Mouse (Mus musculus) adrenal gland (tissue): ENCODE data around the gene Epha6.

Source experiments
- intact Hi-C: fragments of 180-260 bp; cut with DNase I; formaldehyde crosslinking; loops from one replicate; pipeline ENCODE4 v1.15.1; 2025
- microRNA-seq, 2 experiments: library from miRNA; unstranded; fragments of <30 nt; microRNA quantifications; one replicate each; pipeline ENCODE4; 2019

Epha6 gene

GRCm38 (mm10) chr16:59685135-59685534 is 920.2 kb downstream of the Epha6 start:
- intact Hi-C loops, result loop anchor here (10.0 kb wide), 1 partner anchor 750 kb away; no protein-coding TSS in a partner anchor

- intact Hi-C loops, result loop anchor here (10.0 kb wide), 1 partner anchor 751 kb away; no protein-coding TSS in a partner anchor
Measured at GRCm38 (mm10) chr16:59683434-59683833, 921.9 kb downstream of the Epha6 start.

GRCm38 (mm10) chr16:59682216-59682891 is 923.0 kb downstream of the Epha6 start:
- intact Hi-C loops, result loop anchor here (10.0 kb wide), 1 partner anchor 752 kb away; no protein-coding TSS in a partner anchor

GRCm38 (mm10) chr16:59666938-59667337 is 938.4 kb downstream of the Epha6 start:
- intact Hi-C loops, result no loop called here

- intact Hi-C loops, result no loop called here
Measured at GRCm38 (mm10) chr16:59643766-59644165, 961.6 kb downstream of the Epha6 start.

- intact Hi-C loops, result no loop called here
Measured at GRCm38 (mm10) chr16:59639985-59640384, 965.3 kb downstream of the Epha6 start.

GRCm38 (mm10) chr16:59639102-59639691 is 966.1 kb downstream of the Epha6 start, which contains the start of gene Arl6:
Gene Arl6 (minus strand): TSS chr16:59639391.
- intact Hi-C loops, result no loop called here

GRCm38 (mm10) chr16:59634598-59634997 is 970.7 kb downstream of the Epha6 start:
- intact Hi-C loops, result no loop called here

GRCm38 (mm10) chr16:59621554-59621953 is 983.8 kb downstream of the Epha6 start:
- intact Hi-C loops, result no loop called here

- intact Hi-C loops, result loop anchor here (2.0 to 5.0 kb wide), 3 partner anchors 80 to 196 kb away; no protein-coding TSS in a partner anchor
Measured at GRCm38 (mm10) chr16:59617167-59617566, 988.2 kb downstream of the Epha6 start.

GRCm38 (mm10) chr16:59615675-59616074 is 989.7 kb downstream of the Epha6 start:
- intact Hi-C loops, result loop anchor here (2.0 to 5.0 kb wide), 3 partner anchors 78 to 195 kb away; no protein-coding TSS in a partner anchor

GRCm38 (mm10) chr16:59610750-59611149 is 994.6 kb downstream of the Epha6 start:
- intact Hi-C loops, result no loop called here

GRCm38 (mm10) chr16:59604078-59604781 is 1001.1 kb downstream of the Epha6 start:
- intact Hi-C loops, result loop anchor here (5.0 kb wide), 1 partner anchor 62 kb away; no protein-coding TSS in a partner anchor

Small RNAs within 50 kb of the gene (microRNA-seq; reads per million reads assigned to microRNA genes)
- gene Gm24755, result 0 reads per million in 2 experiments
